Mouse (Mus musculus) forebrain, postnatal 0 days (tissue): ENCODE results near the gene St3gal6. TPM values are rescaled to one million over a fixed set of nuclear protein-coding genes. Genes with fewer than 3 reads are reported as not detected.

Experiments used
- ATAC-seq: fragments of 200-750 bp; cut with Nextera tagmentation; 2 replicates; pipeline ENCODE4 v1.8.0; 2017; ENCODE audit warnings: mild to moderate bottlenecking, moderate library complexity
- DNase-seq: peaks from one replicate; pipeline ENCODE4 v3.0.0-alpha.2; 2015
- H3K27ac ChIP-seq: fragments of 300-500 bp; sonication (generic); 2 replicates; pipeline ENCODE4 v1.5.1; 2014; ENCODE audit warnings: low read depth, mild to moderate bottlenecking, antibody characterized with exemption, low read length, moderate library complexity, mixed read lengths
- H3K27me3 ChIP-seq: fragments of 300-500 bp; sonication (generic); 2 replicates; pipeline ENCODE4 v1.6.1; 2014; ENCODE audit warnings: mild to moderate bottlenecking, low read length, mixed read lengths; ENCODE audit not compliant: insufficient read depth
- H3K36me3 ChIP-seq: fragments of 300-500 bp; sonication (generic); 2 replicates; pipeline ENCODE4 v1.6.1; 2014; ENCODE audit warnings: mild to moderate bottlenecking, moderate library complexity; ENCODE audit not compliant: insufficient read depth
- H3K4me1 ChIP-seq: fragments of 300-500 bp; sonication (generic); 2 replicates; pipeline ENCODE4 v1.6.1; 2014; ENCODE audit warnings: antibody characterized with exemption; ENCODE audit not compliant: insufficient read depth
- H3K4me2 ChIP-seq: fragments of 300-500 bp; sonication (generic); 2 replicates; pipeline ENCODE4 v1.6.1; 2014; ENCODE audit warnings: low read depth, mild to moderate bottlenecking, moderate library complexity
- H3K4me3 ChIP-seq: fragments of 300-500 bp; sonication (generic); 2 replicates; pipeline ENCODE4 v1.5.1; 2014; ENCODE audit warnings: low read depth, low read length, mixed read lengths
- H3K9ac ChIP-seq: fragments of 300-500 bp; sonication (generic); 2 replicates; pipeline ENCODE4 v1.6.1; 2014; ENCODE audit warnings: mild to moderate bottlenecking
- H3K9me3 ChIP-seq: fragments of 300-500 bp; sonication (generic); 2 replicates; pipeline ENCODE4 v1.6.1; 2016; ENCODE audit warnings: low read length
- CTCF ChIP-seq: sonication (generic); IDR thresholded peaks from 2 replicates; pipeline ENCODE4 v1.5.1; 2016; ENCODE audit warnings: antibody characterized with exemption, control low read depth, low read depth
- WGBS: fragments of 180-500 bp; shearing (Covaris S2); extraction: QIAGEN DNeasy Blood & Tissue Kit; methylation state at CpG from one replicate; pipeline ENCODE4 v1.1.7; 2014; 5-methylcytosine and 5-hydroxymethylcytosine counted together
- polyA plus RNA-seq: library from polyadenylated mRNA; unstranded; fragments of >200 nt; fragmentation: Nextera tagmentation; extraction: Ambion mirVana; gene quantifications from 2 replicates; pipeline ENCODE4 v1.2.1, GENCODE M21; 2015
- total RNA-seq: library from RNA; depleted of rRNA; stranded (reverse); fragments of >200 nt; gene quantifications from 2 replicates; pipeline ENCODE4 v1.2.3, GENCODE M21; 2014; rRNA removed

Gene St3gal6
- total RNA-seq (3.9 and 12.6 TPM in 2 replicates), polyA plus RNA-seq (12.7 and 14.9 TPM in 2 replicates)

GRCm38 (mm10) chr16:58523972-58524850 lies at the start of gene St3gal6:
St3gal6 (minus strand) TSS chr16:58524243.
- Histone ChIP-seq H3K27ac (peak within 1 kb of the TSS; percentile 54; the same call in 1 of the 2 replicates), H3K9me3 (0 out of 2 replicates have a peak, but pooled peaks cover 4% of the 10 kb centered on the region), H3K4me3 (peak within 1 kb of the TSS; percentile 77), H3K4me1 (no peaks in the 10 kb centered on the region), H3K36me3 (no peaks in the 10 kb centered on the region), H3K9ac (peak within 1 kb of the TSS; percentile 74), H3K4me2 (peak within 1 kb of the TSS; percentile 95), H3K27me3 (no peaks in the 10 kb centered on the region; the same call in 1 of the 2 replicates)
- DNase-seq (no peak), ATAC-seq (no peak)
- 92% methylated on average over 12 of the region's 12 CpGs for WGBS
- TF ChIP-seq CTCF: no peak

- no peak for DNase-seq
- no peak for TF ChIP-seq CTCF
- Histone ChIP-seq H3K27me3 (no peaks in the 10 kb centered on the region), H3K27ac (no peak overlapping the region), H3K4me1 (no peaks in the 10 kb centered on the region), H3K4me2 (no peak overlapping the region), H3K9me3 (no peaks in the 10 kb centered on the region), H3K4me3 (no peak overlapping the region), H3K36me3 (no peaks in the 10 kb centered on the region), H3K9ac (no peak overlapping the region)
- ATAC-seq: no peak
These were observed 46.7 kb upstream of the St3gal6 start for GRCm38 (mm10) chr16:58570694-58571264.

GRCm38 (mm10) chr16:58561196-58561595 lies 37.2 kb upstream of the St3gal6 start:
- no peak overlapping the region for H3K9ac ChIP-seq
- no peak overlapping the region for H3K4me3 ChIP-seq
- H3K4me1 ChIP-seq: no peaks in the 10 kb centered on the region
- no peaks in the 10 kb centered on the region for H3K36me3 ChIP-seq
- H3K27me3 ChIP-seq: no peaks in the 10 kb centered on the region
- DNase-seq (no peak), ATAC-seq (no peak)
- H3K27ac ChIP-seq: no peak overlapping the region
- H3K9me3 ChIP-seq: no peaks in the 10 kb centered on the region
- no peak overlapping the region for H3K4me2 ChIP-seq
- no peak for TF ChIP-seq CTCF
- 87% methylated on average over 2 of the region's 2 CpGs for WGBS

GRCm38 (mm10) chr16:58556067-58556830 lies 32.2 kb upstream of the St3gal6 start:
- Histone ChIP-seq H3K9ac (no peak overlapping the region), H3K27ac (no peak overlapping the region), H3K4me1 (no peaks in the 10 kb centered on the region), H3K4me3 (no peak overlapping the region), H3K9me3 (no peaks in the 10 kb centered on the region), H3K4me2 (no peak overlapping the region), H3K27me3 (no peaks in the 10 kb centered on the region), H3K36me3 (no peaks in the 10 kb centered on the region)
- ATAC-seq: no peak
- TF ChIP-seq CTCF: no peak
- no peak for DNase-seq
- WGBS: 77% methylated on average over 4 of the region's 4 CpGs

GRCm38 (mm10) chr16:58554673-58555072 lies 30.6 kb upstream of the St3gal6 start:
- Histone ChIP-seq H3K4me3 (no peak overlapping the region), H3K9me3 (no peaks in the 10 kb centered on the region), H3K27me3 (no peaks in the 10 kb centered on the region), H3K36me3 (no peaks in the 10 kb centered on the region), H3K4me1 (no peaks in the 10 kb centered on the region), H3K4me2 (no peak overlapping the region), H3K27ac (no peak overlapping the region), H3K9ac (no peak overlapping the region)
- TF ChIP-seq CTCF: no peak
- ATAC-seq (no peak), DNase-seq (no peak)
- WGBS: 81% methylated on average over 1 of the region's 1 CpGs

- Histone ChIP-seq H3K27ac (no peak overlapping the region), H3K36me3 (no peaks in the 10 kb centered on the region), H3K9ac (no peak overlapping the region), H3K4me3 (no peak overlapping the region), H3K9me3 (no peaks in the 10 kb centered on the region), H3K4me1 (no peaks in the 10 kb centered on the region), H3K27me3 (no peaks in the 10 kb centered on the region), H3K4me2 (no peak overlapping the region)
- WGBS: 75% methylated on average over 2 of the region's 2 CpGs
- no peak for DNase-seq
- no peak for ATAC-seq
- TF ChIP-seq CTCF: no peak
These were observed 24.0 kb upstream of the St3gal6 start for GRCm38 (mm10) chr16:58548042-58548441.
